Mouse (Mus musculus) megakaryocyte-erythroid progenitor cell, adult 5-6 weeks (primary cell): Measurements from ENCODE around the gene Mdga2. TPM values are rescaled to one million over a fixed set of nuclear protein-coding genes. Genes with fewer than 3 reads are reported as not detected.

Experiments used
- ATAC-seq: replicated peaks from 2 replicates; pipeline ENCODE4 v1.8.0; 2016; ENCODE audit warnings: mild to moderate bottlenecking, inconsistent platforms; ENCODE audit not compliant: severe bottlenecking, poor library complexity, low FRiP score, low TSS enrichment
- total RNA-seq, 2 experiments: library from RNA; stranded (forward) in 1 of 2; stranded (reverse) in 1 of 2; fragments of 200-1000, 215-1000 nt in 1 of 2; fragments of >200 nt in 1 of 2; fragmentation: Nextera tagmentation in 1 of 2; gene quantifications; 2 replicates each; pipeline ENCODE4 v1.2.3; 2014 to 2017

The Mdga2 gene
- total RNA-seq, 2 experiments from 2014 or later: not detected

DNA sequence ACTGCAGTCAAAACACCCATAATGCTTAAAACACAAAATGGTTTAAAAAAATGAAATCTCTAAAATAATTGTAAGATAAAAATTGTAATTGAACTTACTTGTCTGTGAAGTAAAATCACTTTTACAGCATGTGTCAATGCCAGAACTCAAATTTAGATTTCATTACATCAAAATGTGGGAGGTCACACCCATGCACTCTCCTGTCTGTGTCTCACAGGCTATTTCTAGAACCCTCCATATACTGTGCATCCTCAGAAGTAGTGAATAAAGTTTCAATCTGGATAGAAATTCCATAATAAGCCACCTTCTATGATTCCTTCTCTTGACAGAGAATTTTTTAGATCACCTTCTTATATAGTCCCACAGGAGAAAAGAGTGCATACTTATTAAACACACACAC is 466.7 kb downstream of the Mdga2 start:
- ATAC-seq: no peak

DNA sequence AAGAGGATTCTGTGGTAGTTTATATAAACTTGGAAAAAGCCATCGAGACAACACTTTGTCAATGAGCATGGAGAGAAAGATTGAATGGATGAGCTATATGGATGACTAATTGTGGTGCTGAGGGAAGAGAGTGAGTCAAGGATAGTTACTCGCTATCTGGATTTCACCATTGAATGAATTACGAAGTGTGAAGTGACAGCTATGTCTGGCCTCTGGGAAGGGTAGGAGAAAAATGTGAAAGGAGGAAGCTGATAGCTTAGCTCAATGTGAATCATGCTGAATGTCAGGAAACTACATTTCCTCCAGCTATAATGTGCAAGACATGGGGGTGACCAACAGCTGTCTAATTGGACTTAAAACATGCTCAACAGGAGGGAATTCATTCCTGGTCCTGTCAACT is 487.8 kb downstream of the Mdga2 start:
- ATAC-seq: no peak

DNA sequence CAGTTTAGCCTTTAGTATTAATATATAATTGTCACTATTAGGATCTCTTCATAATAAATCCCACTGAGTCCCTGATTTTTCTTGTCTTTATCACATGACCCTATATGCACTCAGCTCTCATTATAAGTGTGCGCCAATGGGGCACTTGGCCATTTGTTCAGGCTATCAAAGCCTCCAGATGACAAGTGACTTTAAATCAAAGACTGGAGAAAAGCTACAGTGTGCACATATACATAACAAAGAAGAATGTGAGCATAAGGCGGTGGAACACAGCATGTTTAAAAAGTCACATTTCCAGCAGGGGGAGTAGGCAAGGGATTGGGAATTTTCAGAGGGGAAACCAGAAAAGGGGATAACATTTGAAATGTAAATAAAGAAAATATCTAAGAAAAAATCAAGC is 497.9 kb downstream of the Mdga2 start:
- no peak for ATAC-seq

DNA sequence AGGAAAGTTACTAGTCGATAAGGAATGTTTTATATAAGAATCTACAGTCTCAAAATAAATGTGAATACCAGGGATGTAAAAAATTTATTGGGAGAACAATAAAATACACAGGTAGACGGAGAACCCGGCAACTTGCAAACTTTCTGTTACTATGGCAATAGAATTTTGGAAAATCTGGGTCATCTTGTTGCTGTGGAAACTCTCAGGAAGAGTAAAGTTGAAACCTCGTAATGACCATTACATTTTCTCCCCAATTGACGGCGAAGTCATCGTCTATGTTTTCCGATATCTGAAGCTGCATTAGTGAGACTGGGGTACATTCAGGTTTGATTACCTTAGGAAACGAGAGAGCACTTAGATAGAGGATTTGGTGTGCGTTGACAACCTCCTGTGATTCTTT is 514.0 kb downstream of the Mdga2 start:
- ATAC-seq: no peak

DNA sequence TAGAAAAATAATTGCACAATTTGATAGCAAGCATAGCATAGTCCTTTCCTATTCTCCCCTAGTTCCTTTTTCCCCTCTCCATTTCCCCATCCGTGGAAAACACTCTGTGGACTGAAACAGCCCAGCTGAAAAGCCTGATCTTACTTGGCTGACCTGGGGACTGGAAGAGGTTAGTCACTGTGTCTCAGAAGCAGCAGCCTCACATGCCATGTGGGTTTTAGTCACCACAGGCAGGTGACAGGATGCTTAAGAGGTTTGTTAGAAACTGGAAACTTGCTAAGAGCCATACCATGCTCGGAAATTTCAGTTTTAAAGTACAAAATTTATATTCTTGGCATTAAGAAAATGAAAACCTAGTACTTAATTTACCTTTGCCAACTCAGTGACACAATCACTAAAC is 514.9 kb downstream of the Mdga2 start:
- ATAC-seq: no peak

DNA sequence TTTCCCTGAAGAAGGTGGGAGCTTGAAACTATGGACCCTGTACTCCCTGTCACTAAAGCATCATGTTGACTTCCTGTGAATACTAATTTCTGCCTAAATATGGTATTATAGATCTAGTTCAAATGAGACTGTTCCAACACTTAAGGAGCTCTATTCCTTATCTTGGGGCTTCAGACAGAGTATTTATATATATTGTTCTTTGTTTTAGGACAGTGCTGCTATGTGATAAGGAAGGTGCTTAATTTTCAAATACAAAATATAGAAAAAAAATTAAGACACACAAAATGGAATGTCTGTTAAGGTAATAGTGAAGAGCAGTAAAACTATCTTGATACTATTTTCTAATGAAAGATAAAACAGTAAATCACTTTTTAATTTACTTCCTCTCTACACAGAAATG is 517.3 kb downstream of the Mdga2 start:
- ATAC-seq: no peak

DNA sequence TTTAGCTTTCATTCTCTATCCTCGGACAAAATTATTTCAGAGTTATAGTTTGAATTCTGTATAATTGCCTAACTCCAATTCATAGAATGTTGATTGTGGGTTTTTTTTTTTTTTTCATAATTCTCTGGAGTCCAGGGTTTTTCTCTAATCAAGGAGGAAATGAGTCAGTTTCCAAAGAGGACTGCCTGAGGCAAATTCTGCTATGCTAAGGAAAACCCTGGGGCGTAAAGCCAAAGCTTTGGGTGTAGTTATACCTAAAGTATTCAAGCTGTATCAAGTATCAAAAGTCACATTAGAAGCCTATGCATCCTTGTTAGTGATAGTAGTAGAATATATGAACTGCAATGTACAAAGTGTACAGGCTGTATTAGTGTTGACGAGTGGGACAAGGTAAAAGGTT is 519.6 kb downstream of the Mdga2 start:
- no peak for ATAC-seq

DNA sequence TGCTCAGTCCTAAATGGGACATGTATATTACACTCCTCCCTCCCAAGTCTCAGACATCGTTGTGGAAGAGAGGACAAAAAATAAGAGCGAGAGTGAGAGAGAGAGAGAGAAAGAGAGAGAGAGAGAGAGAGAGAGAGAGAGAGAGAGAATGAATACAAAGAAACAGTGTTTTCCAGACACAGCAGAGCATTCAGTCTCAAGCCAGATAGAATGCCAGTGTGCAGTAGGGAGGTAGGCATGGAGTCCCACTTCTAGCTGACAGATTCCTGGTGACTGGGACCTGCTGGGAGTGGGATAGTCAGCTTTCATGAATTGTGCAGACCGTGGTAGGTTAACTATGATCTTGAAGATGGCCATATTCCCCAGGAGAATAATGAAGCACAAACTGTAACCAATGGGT is 542.8 kb downstream of the Mdga2 start:
- ATAC-seq: no peak

DNA sequence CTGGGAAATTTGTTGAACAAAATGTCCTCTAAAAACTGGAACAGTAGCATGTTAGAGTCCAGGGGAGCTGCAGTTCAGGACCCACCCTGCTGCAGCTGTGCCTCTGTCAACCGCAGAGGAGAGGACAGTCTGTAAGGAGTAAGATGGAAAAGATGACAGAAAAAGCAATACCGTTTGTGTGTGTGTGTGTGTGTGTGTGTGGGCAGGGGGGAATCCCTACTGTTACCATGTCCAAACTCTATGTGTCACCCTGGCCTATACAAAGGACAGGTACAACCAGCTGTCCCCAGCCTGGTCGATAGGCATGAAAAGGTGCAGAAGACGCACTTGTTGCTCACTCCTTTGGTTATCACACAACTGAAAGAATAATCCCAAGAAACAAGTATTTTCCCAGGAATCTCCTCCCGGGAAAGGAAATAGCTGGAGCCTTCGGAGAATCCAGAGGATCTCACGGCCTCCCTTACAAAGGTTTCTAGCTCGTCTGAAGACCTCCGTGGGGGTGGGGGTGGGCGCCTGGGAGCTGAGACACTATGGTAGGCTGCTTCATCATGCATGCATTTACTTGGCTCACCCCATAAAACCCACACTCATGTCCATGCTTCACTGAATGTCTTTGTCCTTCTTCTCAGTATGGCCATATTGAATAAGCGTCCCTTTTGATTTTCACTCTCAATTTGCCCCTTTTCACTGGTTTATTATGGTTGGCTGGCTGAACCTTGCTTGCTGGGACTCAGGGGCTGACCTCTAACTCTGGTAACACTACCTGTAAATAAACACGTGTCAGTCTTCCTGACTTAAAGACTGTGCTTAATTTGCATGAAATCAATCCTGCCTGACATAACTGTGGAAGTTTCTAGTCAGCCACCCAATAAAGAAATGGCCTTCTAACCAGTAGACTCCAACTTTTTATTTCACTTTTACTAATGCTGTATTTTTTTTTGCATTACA is 573.5 kb downstream of the Mdga2 start:
- no peak for ATAC-seq

DNA sequence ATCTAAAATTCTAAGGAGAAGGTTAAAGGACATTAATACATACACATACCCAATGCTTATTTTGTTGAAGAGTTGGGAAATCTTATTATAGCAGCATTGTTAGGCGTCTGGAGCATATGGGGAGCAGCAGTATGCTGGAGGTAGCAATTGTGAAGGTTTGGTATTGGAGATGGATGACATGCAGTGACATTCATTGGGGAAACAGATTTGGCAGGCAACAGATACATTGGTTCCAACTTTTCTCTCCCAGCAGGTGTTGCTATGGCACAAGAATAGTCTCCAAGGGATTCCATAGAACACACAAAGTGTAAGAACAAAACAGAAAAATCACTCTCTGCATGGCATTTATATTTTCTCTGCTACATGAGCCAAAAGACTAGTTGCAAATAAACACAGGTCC is 581.9 kb downstream of the Mdga2 start:
- ATAC-seq: no peak

DNA sequence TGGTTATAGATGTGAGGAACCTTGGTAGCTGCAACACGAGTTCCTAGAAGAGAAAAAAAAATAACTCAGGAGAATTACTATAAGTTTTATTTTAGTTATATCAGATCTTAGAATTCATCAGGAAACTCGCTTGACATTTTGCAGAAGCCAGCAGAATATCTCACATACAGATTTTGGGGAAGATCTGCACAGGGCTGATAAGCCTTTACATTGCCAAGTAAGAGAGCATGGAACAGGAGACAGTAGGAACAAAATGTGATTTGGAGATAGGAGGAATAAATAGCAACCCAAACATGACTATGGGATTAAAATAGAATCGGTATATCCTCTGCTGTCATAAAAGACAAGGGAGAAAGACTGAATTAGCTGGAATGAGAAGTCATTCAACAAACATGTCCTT is 602.4 kb downstream of the Mdga2 start:
- no peak for ATAC-seq

DNA sequence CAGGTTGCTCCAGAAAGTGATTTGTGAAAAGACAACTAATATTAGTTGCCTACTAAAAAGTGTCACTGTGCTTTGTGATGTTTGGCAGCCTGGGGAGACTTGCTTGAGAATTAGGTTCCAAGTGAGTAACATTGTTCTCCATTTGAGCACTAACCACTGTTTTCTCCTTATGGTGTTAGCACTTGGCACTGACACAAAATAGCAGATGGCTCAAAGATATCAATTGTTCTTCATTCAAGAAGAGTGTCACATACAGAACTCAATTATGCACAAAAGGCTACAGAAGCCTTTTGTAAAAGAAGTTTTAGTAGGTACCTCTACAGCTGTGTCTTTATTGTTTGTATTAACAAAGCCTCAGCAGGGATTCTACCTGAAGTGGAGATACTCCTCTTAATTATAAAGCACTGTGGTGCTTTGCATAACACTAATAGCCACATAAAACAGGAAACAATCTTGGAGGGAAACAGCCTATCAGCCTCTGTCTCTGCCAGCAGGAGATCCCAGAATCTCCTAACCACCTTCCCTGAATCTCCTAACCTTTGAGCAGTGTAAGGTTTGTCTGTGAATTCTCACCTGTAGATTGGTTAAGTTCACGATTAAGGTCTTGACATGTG is 630.6 kb downstream of the Mdga2 start:
- ATAC-seq: no peak

DNA sequence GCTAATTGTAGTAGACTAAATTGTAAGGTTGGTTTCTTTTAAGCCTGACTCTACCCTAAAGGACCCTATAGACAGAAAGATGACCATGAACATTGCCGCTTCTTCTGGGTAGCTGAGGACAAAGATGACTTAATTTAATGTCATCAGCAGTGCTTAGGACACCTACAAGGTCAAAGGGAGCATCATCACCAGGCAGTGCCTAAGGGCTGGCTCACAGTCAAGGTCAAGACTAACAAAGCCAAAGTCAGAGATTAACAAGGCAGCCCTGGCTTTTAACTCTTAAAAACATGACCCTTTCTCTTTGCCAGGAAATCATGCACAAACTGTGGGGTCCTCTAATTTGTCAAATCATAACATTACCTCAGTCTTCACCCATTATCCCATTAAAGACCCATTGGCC is 657.0 kb downstream of the Mdga2 start:
- ATAC-seq: no peak

DNA sequence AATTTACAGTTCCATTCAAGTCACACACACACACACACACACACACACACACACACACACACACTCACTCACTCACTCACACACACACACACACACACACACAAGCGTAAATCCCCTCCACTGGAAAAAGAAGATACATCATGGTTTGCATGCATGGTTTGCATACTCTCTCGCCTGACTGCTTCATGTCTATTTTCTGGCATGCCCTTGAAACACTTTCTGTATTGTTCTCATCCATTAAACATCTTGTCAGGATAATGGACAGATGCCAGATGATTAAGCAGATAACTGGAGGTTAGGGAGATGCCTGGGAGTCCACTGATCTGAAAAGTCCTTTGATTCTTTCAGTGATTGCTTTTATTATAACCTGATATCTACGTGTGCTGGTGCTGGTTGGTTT is 665.5 kb downstream of the Mdga2 start:
- no peak for ATAC-seq

DNA sequence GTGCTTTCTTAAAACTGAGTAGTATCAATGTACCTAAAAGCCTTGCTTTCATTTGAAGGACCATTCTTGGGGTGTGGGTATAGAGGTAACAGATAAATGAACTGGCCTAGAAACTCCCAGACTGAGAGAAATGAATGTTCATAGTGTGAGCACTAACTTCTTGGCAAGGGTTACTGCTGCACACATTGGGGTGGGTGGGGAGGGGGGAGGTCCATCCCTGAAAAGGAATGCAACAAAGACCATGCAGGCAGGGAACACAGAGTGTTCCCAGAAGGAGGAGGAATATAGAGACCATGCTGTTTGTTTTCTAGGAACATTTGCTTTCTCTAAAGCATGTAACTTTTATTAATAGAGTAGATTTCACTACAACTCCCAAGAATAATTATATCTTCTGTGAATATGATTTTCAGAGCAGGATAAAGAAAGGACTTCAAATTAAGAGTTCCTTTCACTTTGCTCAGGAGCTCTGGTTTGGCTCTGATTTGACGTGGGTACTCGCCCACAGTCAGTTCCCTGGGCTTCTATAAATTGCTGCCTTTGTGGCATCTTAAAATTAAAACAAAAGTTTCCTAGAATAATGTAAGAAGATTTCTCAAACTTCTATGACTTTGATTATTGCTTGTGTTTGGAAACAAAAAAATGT is 666.0 kb downstream of the Mdga2 start:
- ATAC-seq: no peak

DNA sequence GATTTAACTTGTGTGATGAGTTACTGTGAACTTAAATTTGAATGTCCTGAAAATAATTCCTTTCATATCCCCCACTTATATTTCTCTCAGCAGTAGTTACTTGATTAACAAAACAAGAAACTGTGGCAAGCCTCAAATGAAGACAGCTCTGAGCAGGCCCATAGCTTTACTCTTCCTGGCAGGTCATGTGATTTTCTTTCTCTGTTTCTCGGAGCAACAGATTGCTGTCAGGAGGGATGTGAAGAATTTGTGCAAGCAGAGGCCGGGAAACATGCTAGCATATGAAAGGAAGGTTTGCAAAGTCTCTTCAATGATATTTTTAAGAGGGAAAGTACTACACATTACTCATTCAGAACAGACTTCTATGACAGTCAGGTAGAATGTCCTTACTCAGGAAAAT is 697.4 kb downstream of the Mdga2 start:
- ATAC-seq: no peak

DNA sequence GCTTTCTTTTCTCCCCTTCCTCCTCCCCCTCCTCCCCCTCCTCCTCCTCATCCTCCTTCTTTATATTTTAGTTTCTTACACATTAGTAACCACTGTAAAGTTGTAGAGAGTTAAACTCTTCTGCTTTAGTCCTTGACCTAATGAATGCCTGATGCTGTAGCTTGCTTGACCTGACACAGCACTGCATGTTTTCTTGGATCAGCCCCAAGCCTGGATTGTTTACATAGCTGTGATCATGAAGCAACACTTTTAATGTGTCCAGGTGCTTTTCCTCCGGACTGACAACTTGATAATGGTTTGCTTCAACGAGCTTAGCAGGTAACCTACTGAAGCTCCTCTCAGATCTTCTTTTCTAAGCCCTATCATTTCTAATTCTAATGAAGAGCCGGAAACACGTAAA is 723.1 kb downstream of the Mdga2 start:
- no peak for ATAC-seq

DNA sequence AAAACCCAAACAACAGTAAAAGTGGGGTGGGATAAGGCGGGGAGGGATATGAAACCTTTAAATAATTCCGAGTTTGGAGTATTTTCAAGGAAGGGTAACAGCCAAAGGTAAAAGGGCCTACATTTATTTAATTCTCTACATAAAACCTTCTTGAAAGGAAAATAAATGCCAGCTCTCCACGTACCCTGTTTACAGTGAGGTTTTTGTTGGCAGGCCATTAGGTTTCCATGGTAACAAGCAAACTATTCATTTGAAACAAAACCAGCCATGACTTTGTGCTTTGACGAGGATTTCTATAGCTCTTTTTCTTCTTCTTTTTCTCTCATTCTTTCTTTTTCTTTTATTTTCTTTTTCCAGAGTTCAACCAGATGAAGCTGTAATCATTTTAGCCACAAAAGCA is 751.5 kb downstream of the Mdga2 start:
- no peak for ATAC-seq

DNA sequence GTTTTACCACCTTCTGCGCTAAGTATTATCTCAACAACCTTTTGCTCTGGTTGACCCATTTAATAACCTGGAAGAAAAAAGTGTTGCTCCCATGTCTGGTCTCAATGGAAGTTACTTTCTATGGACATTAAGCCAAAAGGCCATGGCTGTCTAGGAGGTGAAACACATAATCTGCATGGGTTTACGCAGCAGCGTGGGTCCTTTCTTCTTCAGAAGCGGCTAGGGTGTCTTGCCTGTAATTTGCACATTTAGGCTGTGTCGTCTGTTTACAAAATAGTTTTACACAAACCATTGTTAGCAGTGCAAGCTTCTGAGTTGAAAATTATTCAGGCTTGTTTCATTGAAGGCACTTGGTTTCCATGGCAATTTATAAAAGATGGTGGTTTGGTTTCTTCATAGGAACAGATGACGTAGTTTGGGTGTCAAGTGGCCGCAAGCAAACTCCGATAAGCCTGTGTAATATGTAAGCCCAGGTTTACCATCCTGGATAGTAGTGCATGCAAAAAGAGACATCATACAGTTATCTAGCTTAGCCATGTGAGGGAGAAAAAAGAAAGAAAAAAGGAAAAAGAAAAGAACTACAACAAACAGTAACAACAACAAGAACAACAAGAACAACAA is 752.0 kb downstream of the Mdga2 start:
- no peak for ATAC-seq

DNA sequence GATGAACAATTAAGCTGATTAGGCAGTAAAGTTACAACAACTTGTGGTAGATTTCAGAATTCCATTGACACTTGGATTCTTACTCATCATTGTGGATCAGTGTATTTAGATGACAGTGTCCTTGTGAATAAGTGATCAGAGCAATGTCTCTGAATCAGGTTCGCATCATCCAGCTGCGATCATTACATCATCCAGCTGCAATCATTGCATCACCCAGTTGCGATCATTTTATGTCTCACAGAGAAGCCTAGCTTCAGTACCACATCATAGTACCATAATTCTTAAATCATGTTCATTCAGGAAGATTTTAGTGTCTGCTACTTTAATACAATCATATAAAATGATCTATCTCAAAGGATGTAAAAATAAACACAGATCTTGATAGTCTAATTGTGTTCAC is 756.8 kb downstream of the Mdga2 start:
- no peak for ATAC-seq
